Mouse (Mus musculus): ENCODE data around the gene Slfn2. TPM values are rescaled to one million over a fixed set of nuclear protein-coding genes. Genes with fewer than 3 reads are reported as not detected.

Gene Slfn2
- polyA plus RNA-seq, 2 experiments: 2.4 to 5.3 TPM

GRCm38 (mm10) chr11:83065441-83066344 lies 781 bp downstream of the Slfn2 start:
- H3K36me3 ChIP-seq (ENCODE audit: control insufficient read depth, insufficient read depth, low read length): no peaks in the 10 kb centered on the region
- H3K27me3 ChIP-seq (ENCODE audit: control insufficient read depth, insufficient read depth, low read length): no peaks in the 10 kb centered on the region
- no peak for TF ChIP-seq POLR2A (IDR thresholded peaks at IDR 0.05; ENCODE audit: borderline replicate concordance, extremely low read depth, insufficient read depth, insufficient read length)
- DNase-seq (ENCODE audit: low spot score) (no peak), ATAC-seq (ENCODE audit: low FRiP score, low read depth) (no peak)
- WGBS: 31% methylated on average over 6 of the region's 6 CpGs
- H3K4me3 ChIP-seq (replicated peaks; ENCODE audit: low read length): no peak overlapping the region
- H3K9ac ChIP-seq (ENCODE audit: low read depth, low read length, severe bottlenecking): no peak overlapping the region
- no peaks in the 10 kb centered on the region for H3K9me3 ChIP-seq (ENCODE audit: control insufficient read depth, low read length)
- H3K4me1 ChIP-seq (ENCODE audit: control insufficient read depth, insufficient read depth, low read length): 0 out of 2 replicates have a peak, but pooled peaks cover 3% of the 10 kb centered on the region
- H3K4me2 ChIP-seq (replicated peaks; ENCODE audit: low read depth, low read length, severe bottlenecking): no peak overlapping the region
- no peak overlapping the region for H3K27ac ChIP-seq (replicated peaks; ENCODE audit: low read depth, low read length)

- H3K36me3 ChIP-seq (ENCODE audit: control insufficient read depth, insufficient read depth, low read length): no peaks in the 10 kb centered on the region
- no peak overlapping the region for H3K4me2 ChIP-seq (replicated peaks; ENCODE audit: low read depth, low read length, severe bottlenecking)
- no peak overlapping the region for H3K27ac ChIP-seq (replicated peaks; ENCODE audit: low read depth, low read length)
- H3K9me3 ChIP-seq (ENCODE audit: control insufficient read depth, low read length): no peaks in the 10 kb centered on the region
- H3K4me3 ChIP-seq (replicated peaks; ENCODE audit: low read length): no peak overlapping the region
- H3K27me3 ChIP-seq (ENCODE audit: control insufficient read depth, insufficient read depth, low read length): no peaks in the 10 kb centered on the region
- H3K4me1 ChIP-seq (ENCODE audit: control insufficient read depth, insufficient read depth, low read length): 0 out of 2 replicates have a peak, but pooled peaks cover 3% of the 10 kb centered on the region
- ATAC-seq (ENCODE audit: low FRiP score, low read depth) (no peak), DNase-seq (ENCODE audit: low spot score) (no peak)
- whole genome bisulfite sequencing: 37% methylated on average over 11 of the region's 11 CpGs
- no peak overlapping the region for H3K9ac ChIP-seq (ENCODE audit: low read depth, low read length, severe bottlenecking)
- no peak for TF ChIP-seq POLR2A (IDR thresholded peaks at IDR 0.05; ENCODE audit: borderline replicate concordance, extremely low read depth, insufficient read depth, insufficient read length)
These were observed 2.0 kb downstream of the Slfn2 start for GRCm38 (mm10) chr11:83066640-83067531.

GRCm38 (mm10) chr11:83067982-83068694 lies 3.2 kb downstream of the Slfn2 start:
- DNase-seq (ENCODE audit: low spot score): no peak
- Histone ChIP-seq H3K9ac (ENCODE audit: low read depth, low read length, severe bottlenecking) (no peak overlapping the region), H3K27ac (replicated peaks; ENCODE audit: low read depth, low read length) (no peak overlapping the region), H3K36me3 (ENCODE audit: control insufficient read depth, insufficient read depth, low read length) (no peaks in the 10 kb centered on the region), H3K4me2 (replicated peaks; ENCODE audit: low read depth, low read length, severe bottlenecking) (no peak overlapping the region), H3K4me1 (ENCODE audit: control insufficient read depth, insufficient read depth, low read length) (0 out of 2 replicates have a peak, but pooled peaks cover 3% of the 10 kb centered on the region), H3K27me3 (ENCODE audit: control insufficient read depth, insufficient read depth, low read length) (no peaks in the 10 kb centered on the region), H3K4me3 (replicated peaks; ENCODE audit: low read length) (no peak overlapping the region), H3K9me3 (ENCODE audit: control insufficient read depth, low read length) (no peaks in the 10 kb centered on the region)
- no peak for TF ChIP-seq POLR2A (IDR thresholded peaks at IDR 0.05; ENCODE audit: borderline replicate concordance, extremely low read depth, insufficient read depth, insufficient read length)
- WGBS: 79% methylated on average over 4 of the region's 4 CpGs
- no peak for ATAC-seq (ENCODE audit: low FRiP score, low read depth)

- DNase-seq (ENCODE audit: low spot score) (no peak), ATAC-seq (ENCODE audit: low FRiP score, low read depth) (no peak)
- 81% methylated on average over 15 of the region's 15 CpGs for WGBS
- H3K4me1 ChIP-seq (ENCODE audit: control insufficient read depth, insufficient read depth, low read length): 0 out of 2 replicates have a peak, but pooled peaks cover 3% of the 10 kb centered on the region
- H3K36me3 ChIP-seq (ENCODE audit: control insufficient read depth, insufficient read depth, low read length): no peaks in the 10 kb centered on the region
- H3K27ac ChIP-seq (replicated peaks; ENCODE audit: low read depth, low read length): no peak overlapping the region
- no peak for TF ChIP-seq POLR2A (IDR thresholded peaks at IDR 0.05; ENCODE audit: borderline replicate concordance, extremely low read depth, insufficient read depth, insufficient read length)
- no peak overlapping the region for H3K9ac ChIP-seq (ENCODE audit: low read depth, low read length, severe bottlenecking)
- no peaks in the 10 kb centered on the region for H3K27me3 ChIP-seq (ENCODE audit: control insufficient read depth, insufficient read depth, low read length)
- H3K4me2 ChIP-seq (replicated peaks; ENCODE audit: low read depth, low read length, severe bottlenecking): no peak overlapping the region
- no peak overlapping the region for H3K4me3 ChIP-seq (replicated peaks; ENCODE audit: low read length)
- no peaks in the 10 kb centered on the region for H3K9me3 ChIP-seq (ENCODE audit: control insufficient read depth, low read length)
These were observed 5.5 kb downstream of the Slfn2 start for GRCm38 (mm10) chr11:83070321-83070970.

Data from limb, embryonic 14.5 days (tissue).